Mouse (Mus musculus) neutrophil, adult 5-6 weeks (primary cell): ENCODE measurements around the gene Rarb. TPM values are rescaled to one million over a fixed set of nuclear protein-coding genes. Genes with fewer than 3 reads are reported as not detected.
"Not testable (repeated sequence)": the region's sequence is repeated elsewhere in the genome, so short reads cannot be mapped to it uniquely, and the experiment has no call there.

Source experiments
- ATAC-seq: fragments of 151-379, 151-347 bp; 2 replicates; pipeline ENCODE4 v1.8.0; 2017; ENCODE audit warnings: mild to moderate bottlenecking, moderate TSS enrichment; ENCODE audit not compliant: insufficient number of reproducible peaks, poor library complexity, low FRiP score, severe bottlenecking; ENCODE audit errors: extremely low read depth
- total RNA-seq: library from RNA; stranded (forward); fragments of 200-1000 nt; gene quantifications from 2 replicates; pipeline ENCODE4 v1.2.3, GENCODE M21; 2017

Gene Rarb
- 0.37 TPM in 1 of 2 replicates, not detected in the other for total RNA-seq

DNA sequence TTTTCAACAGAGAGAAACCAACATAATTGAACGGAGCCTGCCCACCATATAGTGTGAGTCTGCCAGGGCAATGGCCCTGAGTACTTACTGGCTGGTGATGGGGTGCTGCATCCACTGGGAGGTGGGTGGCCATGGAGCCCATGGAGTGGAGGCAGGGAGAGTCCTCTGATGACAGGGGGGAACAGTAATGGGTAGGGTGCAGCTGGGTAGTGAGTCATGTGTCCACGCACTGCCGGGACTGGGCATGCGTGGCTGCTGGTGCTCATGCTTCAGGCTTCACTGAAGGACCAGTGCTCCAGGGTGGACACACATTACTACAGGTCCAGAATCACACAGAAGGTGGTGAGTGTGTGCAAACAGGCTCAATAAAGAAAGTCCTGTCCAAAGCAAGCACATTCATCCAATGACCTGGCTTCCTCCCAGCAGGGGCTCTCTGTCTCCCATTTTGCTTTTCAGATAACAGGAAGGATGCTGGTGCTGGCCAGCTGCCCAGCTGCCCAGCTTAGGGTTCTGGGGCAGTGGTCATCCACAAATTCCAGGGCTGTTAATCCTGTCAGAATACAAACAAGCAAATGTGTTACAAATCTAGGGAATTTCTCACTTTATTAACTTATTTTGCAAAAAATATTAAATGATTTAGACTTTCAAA, at the start of gene Rarb:
Gene Rarb, minus strand, starts transcription at position 555 of the 649 bp plus-strand sequence.
- ATAC-seq = no peak

DNA sequence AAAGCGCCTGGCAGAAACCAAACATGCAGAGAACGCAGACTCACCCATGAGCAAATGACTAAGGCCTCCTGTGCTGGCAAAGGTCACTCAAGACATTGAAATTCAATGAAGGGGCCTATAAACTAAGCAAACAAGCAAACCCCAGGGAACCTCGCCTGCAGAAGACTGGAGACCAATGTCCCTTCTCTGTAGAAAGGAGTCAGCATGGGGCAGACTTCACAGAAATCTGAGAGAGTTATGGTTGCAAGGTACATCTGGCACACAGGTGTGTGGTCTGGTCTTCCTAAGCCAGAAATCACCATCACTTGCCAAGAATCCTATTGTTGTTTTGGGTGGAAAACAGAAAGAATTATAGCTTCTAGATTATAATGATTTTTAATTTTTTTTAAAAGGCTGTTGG, 23.1 kb upstream of the Rarb start:
- ATAC-seq = no peak

DNA sequence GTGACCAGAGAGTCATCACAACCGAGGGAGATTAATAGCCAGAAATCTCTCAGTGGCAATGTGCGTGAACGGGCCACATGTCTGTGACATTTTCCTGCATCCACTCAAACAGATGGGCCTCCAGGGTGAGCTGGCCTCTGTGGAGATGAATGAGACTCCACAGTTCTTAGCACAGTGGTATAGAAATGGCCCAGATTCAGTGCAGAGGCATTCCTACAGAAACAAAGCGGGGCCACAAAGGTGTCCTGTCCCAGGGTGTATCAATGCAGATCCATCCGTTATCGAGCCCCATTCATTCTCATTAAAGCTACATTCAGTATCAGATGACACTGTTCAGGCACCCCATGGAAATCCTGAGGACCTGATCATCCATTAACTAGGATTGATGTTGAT, 22.6 kb upstream of the Rarb start:
- no peak for ATAC-seq

GRCm38 (mm10) chr14:16840951-16841596, 22.1 kb upstream of the Rarb start:
- ATAC-seq = no peak

DNA sequence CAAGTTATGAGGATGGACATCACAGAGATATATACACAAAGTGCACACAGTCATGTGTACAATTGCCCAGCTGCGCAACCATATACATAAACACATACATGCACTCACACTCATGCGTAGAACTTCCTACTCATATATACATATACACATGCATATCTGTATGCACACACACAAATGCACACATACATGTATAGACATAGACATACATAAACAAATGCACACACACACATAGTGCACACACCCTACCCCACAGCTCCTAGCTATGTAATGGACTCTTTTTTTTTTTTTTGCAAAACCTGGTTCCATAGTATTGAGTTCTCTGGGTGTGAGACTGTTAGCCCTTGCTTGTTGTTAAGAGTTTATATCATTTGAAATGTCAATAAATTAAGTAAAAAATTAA, 21.2 kb upstream of the Rarb start:
- ATAC-seq = no peak

DNA sequence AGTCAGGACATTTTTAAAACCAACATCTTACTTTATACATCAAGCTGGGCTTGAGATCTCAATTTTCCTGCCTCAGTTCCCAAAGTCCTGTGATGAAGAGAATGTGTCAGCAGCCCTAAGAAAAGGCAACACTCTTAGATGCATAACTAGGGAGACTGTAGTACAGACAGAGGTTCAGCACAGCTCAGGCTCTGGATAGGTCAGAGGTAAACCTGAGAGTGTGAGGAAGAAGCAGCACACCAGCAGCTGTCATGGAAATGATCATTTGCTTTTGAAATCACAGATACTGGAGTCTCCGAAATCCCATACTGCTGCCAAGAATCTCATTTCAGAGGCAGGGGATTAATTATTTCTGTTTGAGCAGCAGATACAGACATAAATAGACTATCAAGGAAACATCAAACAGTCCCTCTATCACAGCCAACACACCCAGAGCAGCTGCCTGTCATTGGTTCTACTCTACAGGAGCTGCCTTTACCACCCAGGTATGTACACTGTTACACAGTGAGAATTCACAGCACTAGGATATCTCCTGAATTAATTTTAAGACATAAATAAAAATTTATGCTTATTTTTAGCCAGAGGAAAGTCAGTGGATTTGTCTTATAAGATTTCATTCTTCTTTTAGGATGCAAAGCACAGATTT, 3.7 kb downstream of the Rarb start:
- no peak for ATAC-seq

- ATAC-seq = no peak
Observed at GRCm38 (mm10) chr14:16806155-16806554, 12.8 kb downstream of the Rarb start.

GRCm38 (mm10) chr14:16790161-16790560, 28.8 kb downstream of the Rarb start:
- ATAC-seq = no peak

DNA sequence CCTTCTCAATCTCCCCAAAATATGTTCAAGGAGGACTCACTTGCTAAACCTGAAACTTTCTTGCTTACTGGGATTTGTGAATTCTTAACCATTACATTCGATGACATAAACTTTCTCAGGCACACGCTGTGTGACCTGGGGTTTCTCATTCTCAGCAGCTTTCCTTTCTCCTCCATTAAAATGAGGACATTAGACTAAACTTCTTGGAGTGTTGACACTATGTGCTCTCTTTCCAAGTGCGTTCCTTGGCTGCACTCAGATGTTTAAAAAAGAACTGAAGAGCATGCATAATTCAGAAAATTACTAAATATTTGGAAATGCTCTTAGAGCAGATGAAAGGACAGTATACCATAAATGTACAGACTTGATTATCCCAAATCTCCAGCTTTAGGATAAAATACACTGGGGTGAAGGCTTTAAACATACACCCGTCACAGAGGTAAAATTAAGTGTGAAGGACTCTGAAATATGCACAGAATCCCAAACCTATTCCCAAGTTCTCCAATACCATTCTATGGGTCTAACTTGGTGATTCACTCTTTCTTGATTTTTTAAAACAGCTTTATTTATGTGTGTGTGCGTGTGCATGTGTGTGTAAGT, 36.9 kb downstream of the Rarb start:
- ATAC-seq = no peak

DNA sequence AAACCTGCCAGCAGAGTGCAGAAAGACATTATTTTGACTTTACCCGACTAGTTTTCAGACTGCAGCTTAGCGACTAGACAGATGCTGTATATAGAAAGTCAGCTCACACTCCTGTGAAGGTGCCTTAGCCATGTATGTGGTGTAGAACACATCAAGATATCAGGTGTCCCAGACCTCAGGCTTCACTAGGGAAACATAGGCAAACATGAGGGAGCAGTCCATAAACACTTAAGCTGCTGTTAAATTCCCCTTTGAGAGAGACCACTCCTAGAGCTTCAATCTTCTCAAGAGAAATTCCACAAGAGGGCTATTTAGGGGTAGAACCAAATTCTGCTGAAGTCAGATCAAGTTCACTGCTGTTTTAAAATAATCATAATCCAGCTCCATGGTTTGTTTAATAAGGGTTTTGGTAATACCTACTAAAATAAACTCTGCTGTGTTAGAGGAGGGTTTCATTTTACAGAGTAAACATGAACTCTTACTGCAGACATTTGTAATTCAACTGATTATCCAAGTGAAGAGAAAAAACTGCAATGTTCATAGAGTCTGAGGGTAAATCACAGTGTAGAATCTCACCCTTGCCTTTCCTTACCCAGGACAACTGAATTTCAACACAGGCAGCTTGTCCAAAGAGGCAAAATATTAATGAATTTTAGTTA, 42.1 kb downstream of the Rarb start:
- no peak for ATAC-seq

- ATAC-seq = no peak
Observed at GRCm38 (mm10) chr14:16772927-16773326, 46.0 kb downstream of the Rarb start.

GRCm38 (mm10) chr14:16765891-16766290, 53.1 kb downstream of the Rarb start:
- no peak for ATAC-seq

- ATAC-seq = no peak
Observed at GRCm38 (mm10) chr14:16762773-16763172, 56.2 kb downstream of the Rarb start.

DNA sequence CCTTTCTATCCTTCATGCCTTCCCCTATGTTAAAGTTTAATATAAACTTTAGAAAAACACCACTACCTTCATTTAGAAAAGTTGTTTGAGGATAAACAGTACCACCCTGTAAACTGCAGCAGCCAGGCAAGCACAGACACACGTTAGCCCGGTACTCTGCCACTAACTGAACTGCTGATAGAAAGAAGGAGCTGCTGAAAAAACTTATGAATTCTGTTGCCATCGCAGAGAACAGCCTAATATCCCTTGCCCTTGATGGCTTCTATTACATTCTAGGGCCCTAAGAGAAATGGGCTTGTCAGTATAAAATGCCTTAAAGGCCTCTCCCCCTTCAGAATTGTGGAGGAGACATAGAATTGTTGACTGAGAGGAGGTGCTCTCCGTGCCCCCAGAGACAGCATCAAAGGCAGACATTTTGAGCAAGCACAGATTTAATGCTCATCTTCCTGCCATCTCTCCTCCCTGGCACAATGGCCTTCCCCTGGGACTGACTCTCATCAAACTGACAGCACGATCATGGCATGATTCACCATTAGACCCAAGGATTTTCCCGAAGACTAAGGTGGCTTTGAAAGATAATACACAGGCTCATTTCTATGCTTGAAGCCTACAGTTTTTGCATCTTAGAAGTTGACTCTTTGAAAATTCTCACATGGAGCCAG, 60.1 kb downstream of the Rarb start:
- no peak for ATAC-seq

DNA sequence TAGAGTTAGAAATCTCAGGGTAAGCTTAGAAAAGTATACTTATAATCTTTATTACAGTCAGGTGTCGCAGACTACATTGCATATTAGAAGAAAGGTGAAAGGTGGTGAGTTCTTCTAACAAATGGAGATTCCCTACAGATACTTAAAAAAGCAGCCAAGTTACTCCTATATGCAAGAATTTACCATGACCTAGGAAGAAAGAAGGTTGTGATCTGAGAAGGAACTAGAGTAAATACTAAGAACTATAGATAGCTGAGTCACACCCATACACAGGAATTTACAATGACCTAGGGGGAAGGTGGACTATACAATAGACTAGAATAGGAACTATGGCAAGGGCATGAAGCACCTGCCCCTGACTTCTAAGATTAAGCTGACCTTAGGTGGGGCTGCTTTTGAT, 63.4 kb downstream of the Rarb start:
- not testable (repeated sequence) for ATAC-seq

- ATAC-seq = no peak
Observed at GRCm38 (mm10) chr14:16752648-16753047, 66.3 kb downstream of the Rarb start.

DNA sequence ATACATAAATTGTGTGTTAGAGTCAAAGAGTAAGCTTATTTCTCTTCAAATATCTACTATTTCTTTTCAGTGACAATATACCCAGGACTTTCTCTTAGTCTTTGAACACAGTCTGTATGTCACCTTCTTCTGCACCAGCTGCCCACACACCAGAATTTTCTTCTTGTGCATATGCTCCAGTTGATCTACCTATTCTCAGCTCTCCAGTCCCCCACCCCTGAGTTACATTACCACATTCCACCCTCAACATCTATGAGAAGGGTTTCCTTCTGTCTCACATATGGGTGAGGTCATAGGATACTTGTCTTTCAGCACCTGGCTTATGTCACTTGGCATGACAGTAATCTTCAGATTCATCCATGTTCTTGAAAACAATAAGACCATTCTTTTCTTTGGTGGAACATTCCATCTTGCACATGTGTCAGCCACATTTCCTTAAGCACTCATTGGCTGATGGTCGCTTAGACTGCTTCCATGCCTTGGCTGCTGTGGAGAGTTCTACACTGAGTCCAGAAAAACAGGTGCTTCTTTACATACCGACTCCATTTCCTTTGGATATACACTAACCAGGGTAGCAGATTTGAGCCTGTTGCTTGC, 71.9 kb downstream of the Rarb start:
- no peak for ATAC-seq

DNA sequence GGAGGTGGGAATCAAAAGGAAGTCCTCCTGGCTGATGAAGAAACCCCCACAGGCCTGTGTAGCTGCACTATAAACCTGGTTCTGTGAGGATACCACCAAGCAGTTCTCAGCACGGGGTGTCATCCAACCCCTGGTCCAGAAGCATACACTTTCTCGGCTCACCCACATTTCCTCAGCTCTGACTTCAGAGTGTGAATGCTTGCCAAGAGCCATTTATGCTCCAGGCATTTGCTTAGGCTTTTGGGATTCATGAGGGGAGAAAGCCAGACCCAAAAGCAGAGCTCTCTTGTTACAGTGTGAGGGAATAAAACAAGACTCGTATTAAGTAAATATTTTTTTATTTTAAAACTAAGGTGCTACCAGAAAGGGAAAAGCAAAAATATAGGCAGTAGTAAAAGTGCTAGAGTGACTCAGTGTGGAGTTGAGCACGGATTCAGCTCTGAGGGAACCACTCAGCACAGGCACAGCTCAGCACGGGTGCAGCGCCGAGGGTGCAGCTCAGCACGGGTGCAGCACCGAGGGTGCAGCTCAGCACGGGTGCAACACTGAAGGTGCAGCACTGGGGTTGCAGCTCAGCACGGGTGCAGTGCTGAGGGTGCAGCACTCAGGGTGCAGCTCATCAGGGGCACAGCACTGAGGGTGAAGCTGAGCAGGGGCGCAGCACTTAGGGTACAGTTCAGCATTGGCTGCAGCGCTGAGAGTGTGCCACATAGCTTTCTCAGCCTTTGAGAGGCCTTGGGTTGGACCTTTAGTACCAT, 77.8 kb downstream of the Rarb start:
- ATAC-seq = no peak
